Comparison of ENCODE assay signal across 8 mouse cellular contexts in the genomic region with DNA sequence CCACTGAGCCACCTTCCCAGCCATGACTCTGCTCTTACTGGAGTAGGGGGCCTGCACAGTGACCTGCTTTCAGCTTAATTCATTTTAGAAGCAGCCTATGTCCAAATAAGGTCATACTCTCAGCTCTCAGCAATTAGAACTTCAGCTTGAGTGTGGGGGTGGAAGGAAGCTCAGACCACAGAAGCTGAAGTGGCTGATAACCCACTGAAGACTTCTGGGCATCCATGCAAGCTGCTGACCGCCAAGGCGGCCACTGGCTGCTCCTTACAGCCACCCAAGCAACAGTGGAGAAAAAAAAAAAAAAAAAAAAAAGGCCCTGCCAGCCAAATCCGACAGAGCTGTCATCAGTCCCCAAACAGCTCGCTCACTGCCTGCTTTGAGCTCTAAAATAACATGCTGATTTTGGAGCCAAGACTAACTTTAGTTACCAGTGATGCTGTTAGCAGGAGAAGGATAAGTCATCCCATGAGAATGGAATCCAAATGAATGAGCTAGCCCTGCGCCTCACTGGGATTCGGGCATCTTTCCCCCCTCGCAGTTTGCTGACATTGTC.
A peak's percentile ranks its signal among the peaks of the same experiment; 100 is the strongest.
DNase-seq lines count a peak whose midpoint lies in the region; ATAC-seq lines count a peak whose summit lies in the region.

No protein-coding gene starts in this region.

- intact Hi-C loops in left cerebral cortex, postnatal 4 days (cut with DNase I) = no loop called here

- ATAC-seq in frontal cortex, adult (ENCODE audit: low TSS enrichment) = peak; percentile 98
- peak; percentile 93 to 96 for ATAC-seq in hematopoietic stem cell, adult 5-6 weeks (replicated peaks in 1 of 2; ENCODE audit: insufficient read depth in 1 of 2, low FRiP score in 2 of 2, low TSS enrichment in 1 of 2, low read depth in 1 of 2, poor library complexity in 2 of 2, severe bottlenecking in 2 of 2)

- peak; percentile 15 for DNase-seq in left cerebral cortex, adult 11 months (ENCODE audit: low spot score)
- DNase-seq in left cerebral cortex, postnatal 4 days = no peak
- DNase-seq in right cerebral cortex, adult 2 months (ENCODE audit: low spot score in 2 of 2) = peak; percentile 44 to 50
- DNase-seq in adrenal gland, adult 2 months = no peak
- no peak for DNase-seq in adrenal gland, postnatal 25 days
- no peak for DNase-seq in thymus, postnatal 25 days

Comparison
In these comparisons a context has a peak if more than half of its experiments do, and no peak if none do; other contexts are left out.
1. DNase-seq: peak in left cerebral cortex, adult 11 months (single experiment) and right cerebral cortex, adult 2 months (2 of 2); none in left cerebral cortex, postnatal 4 days (single experiment), adrenal gland, adult 2 months (single experiment), adrenal gland, postnatal 25 days (single experiment) and thymus, postnatal 25 days (single experiment).